Mouse (Mus musculus) B cell, adult 2 months (primary cell): Measurements from ENCODE around the gene Ahsg.
"Not testable (repeated sequence)": the region's sequence is repeated elsewhere in the genome, so short reads cannot be mapped to it uniquely, and the experiment has no call there.

Experiments used
- DNase-seq, 2 experiments: peaks; one replicate each; pipeline ENCODE4 v3.0.0; 2022

Ahsg gene

DNA sequence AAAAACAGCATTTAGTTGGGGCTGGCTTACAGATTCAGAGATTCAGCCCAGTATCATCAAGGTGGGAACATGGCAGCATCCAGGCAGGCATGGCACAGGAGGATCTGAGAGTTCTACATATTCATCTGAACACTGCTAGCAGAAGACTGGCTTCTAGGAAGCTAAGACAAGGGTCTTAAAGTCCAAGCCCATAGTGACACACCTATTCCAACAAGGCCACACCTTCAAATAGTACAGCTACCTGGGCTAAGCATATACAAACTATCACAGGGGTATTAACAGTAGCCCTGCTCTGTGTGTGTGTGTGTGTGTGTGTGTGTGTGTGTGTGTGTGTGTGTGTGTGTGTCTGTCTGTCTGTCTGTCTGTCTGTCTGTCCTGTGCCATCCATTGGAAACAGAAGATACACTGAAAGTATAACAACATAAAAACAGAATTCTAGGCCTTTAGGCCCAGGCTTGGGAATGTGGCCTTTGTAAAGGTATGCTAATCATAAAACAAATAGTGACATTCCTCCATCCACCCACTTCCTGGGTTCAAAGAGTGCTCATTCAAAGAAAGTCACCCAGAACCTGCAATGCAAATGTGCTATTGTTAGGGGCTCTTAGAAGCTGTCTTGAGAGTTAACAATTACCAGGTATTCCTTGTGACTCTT, 50.9 kb downstream of the Ahsg start:
- not testable (repeated sequence) for DNase-seq

DNA sequence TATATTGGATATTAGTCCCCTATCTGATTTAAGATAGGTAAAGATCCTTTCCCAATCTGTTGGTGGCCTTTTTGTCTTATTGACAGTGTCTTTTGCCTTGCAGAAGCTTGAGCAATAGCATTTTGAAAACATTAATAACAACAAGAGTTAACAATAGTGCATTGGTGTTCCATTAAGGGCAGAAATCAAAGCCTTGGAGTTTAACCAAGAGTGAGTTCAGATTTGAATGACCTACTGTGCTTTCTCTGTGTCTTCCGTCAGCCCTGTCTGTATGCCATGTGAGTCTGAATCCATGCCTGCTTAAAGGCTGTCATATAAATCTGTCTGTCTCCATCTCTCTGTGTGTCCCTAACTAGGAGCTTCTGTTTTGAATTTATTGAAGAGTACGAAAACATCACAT, 56.3 kb downstream of the Ahsg start:
- no peak for DNase-seq
